Comparison of ENCODE assay signal across 8 mouse cellular contexts in the genomic region with DNA sequence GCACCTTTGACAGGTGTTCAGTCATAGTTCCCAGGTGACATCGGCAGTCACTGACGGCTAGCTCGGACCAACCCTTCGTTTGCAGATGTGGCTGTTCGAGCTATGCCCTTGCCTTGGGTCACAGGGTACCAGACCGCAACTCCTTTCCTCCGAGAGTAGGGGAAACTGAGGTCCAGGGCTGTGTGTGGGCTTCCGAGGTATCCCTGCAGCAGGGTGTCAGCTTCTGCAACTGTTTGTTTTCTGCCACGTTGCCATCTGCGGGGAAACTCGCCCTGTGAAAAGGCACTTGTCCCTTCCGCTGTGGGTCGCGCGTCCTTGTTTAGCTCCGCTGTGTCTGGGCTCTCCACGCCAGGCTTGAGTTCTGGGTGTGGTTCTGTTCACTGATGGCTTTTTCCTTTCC. TPM values are rescaled to one million over a fixed set of nuclear protein-coding genes. Genes with fewer than 3 reads are reported as not detected.
DNase-seq lines count a peak whose midpoint lies in the region; ATAC-seq and TF ChIP-seq lines count a peak whose summit lies in the region.

No protein-coding gene starts in this region.

- TF ChIP-seq CTCF in liver, postnatal 0 days (IDR thresholded peaks at IDR 0.05; ENCODE audit: low read depth) = no peak
- TF ChIP-seq CTCF in olfactory bulb, adult 2 months (IDR thresholded peaks at IDR 0.05; ENCODE audit: insufficient read depth, low read depth, low read length) = no peak

- ATAC-seq in intestine, embryonic 14.5 days (replicated peaks; ENCODE audit: low FRiP score, low TSS enrichment, low read depth) = no peak
- peak; percentile 41 for ATAC-seq in liver, postnatal 0 days

- H3K4me2 ChIP-seq in intestine, embryonic 14.5 days (ENCODE audit: low read length) = peak overlapping the region; percentile 95
- peak overlapping the region; percentile 94 for H3K4me2 ChIP-seq in liver, postnatal 0 days (ENCODE audit: low read depth, low read length)

- no peaks in the 10 kb centered on the region for H3K36me3 ChIP-seq in forebrain, embryonic 10.5 days (replicated peaks)
- no peaks in the 10 kb centered on the region for H3K36me3 ChIP-seq in intestine, embryonic 14.5 days (ENCODE audit: control insufficient read depth, insufficient read depth, low read length)
- no peaks in the 10 kb centered on the region for H3K36me3 ChIP-seq in liver, postnatal 0 days (replicated peaks; ENCODE audit: insufficient read depth, low read length)

- peaks cover 20% of the 10 kb centered on the region for H3K4me1 ChIP-seq in forebrain, embryonic 10.5 days
- H3K4me1 ChIP-seq in intestine, embryonic 14.5 days (replicated peaks; ENCODE audit: control insufficient read depth, insufficient read depth, low read length) = peaks cover 6% of the 10 kb centered on the region; the same call in 1 of the 2 replicates
- peaks cover 39% of the 10 kb centered on the region for H3K4me1 ChIP-seq in liver, postnatal 0 days (ENCODE audit: insufficient read depth)
- peaks cover 7% of the 10 kb centered on the region; the same call in 1 of the 2 replicates for H3K4me1 ChIP-seq in olfactory bulb, adult 2 months (ENCODE audit: control insufficient read depth, insufficient read depth, low read length)

- H3K9me3 ChIP-seq in forebrain, embryonic 10.5 days = no peaks in the 10 kb centered on the region
- no peaks in the 10 kb centered on the region for H3K9me3 ChIP-seq in intestine, embryonic 14.5 days (ENCODE audit: control insufficient read depth, low read length)
- H3K9me3 ChIP-seq in liver, postnatal 0 days (ENCODE audit: low read length) = no peaks in the 10 kb centered on the region

- 14% methylated on average over 17 of the region's 17 CpGs for WGBS in forebrain, embryonic 10.5 days
- 9% methylated on average over 17 of the region's 17 CpGs for WGBS in intestine, embryonic 14.5 days
- under 1% methylated on average over 17 of the region's 17 CpGs for WGBS in liver, postnatal 0 days (ENCODE audit: insufficient replicate concordance)
- under 1% methylated on average over 17 of the region's 17 CpGs for WGBS in olfactory bulb, adult 2 months

- no peaks in the 10 kb centered on the region for H3K27me3 ChIP-seq in forebrain, embryonic 10.5 days (ENCODE audit: poor library complexity, severe bottlenecking)
- 0 out of 2 replicates have a peak, but pooled peaks cover 3% of the 10 kb centered on the region for H3K27me3 ChIP-seq in intestine, embryonic 14.5 days (replicated peaks; ENCODE audit: control insufficient read depth, insufficient read depth, low read length)
- H3K27me3 ChIP-seq in liver, postnatal 0 days (ENCODE audit: insufficient read depth, low read length) = no peaks in the 10 kb centered on the region

- no peak for TF ChIP-seq EP300 in liver, postnatal 0 days (IDR thresholded peaks at IDR 0.05; ENCODE audit: low read depth)

- peak overlapping the region; percentile 66 for H3K9ac ChIP-seq in intestine, embryonic 14.5 days (ENCODE audit: low read length)
- peak overlapping the region; percentile 77 for H3K9ac ChIP-seq in liver, postnatal 0 days (replicated peaks)

- DNase-seq in cerebellum, adult 11 months = peak; percentile 30
- no peak for DNase-seq in cerebellum, adult 9-11 months
- peak; percentile 27 for DNase-seq in urinary bladder, postnatal 14 days (ENCODE audit: low spot score)
- DNase-seq in urinary bladder, postnatal 4 days (ENCODE audit: low spot score in 2 of 2) = no peak
- no peak for DNase-seq in forebrain, embryonic 10.5 days (ENCODE audit: extremely low spot score, low spot score)
- DNase-seq in intestine, embryonic 14.5 days (ENCODE audit: low spot score) = no peak
- no peak for DNase-seq in liver, postnatal 0 days

- no peak for TF ChIP-seq POLR2A in olfactory bulb, adult 2 months (IDR thresholded peaks at IDR 0.05; ENCODE audit: insufficient read depth, low read depth, low read length)

- peak overlapping the region; percentile 92 for H3K4me3 ChIP-seq in forebrain, embryonic 10.5 days
- peak overlapping the region; percentile 77 for H3K4me3 ChIP-seq in intestine, embryonic 14.5 days (ENCODE audit: low read depth, low read length)
- H3K4me3 ChIP-seq in liver, postnatal 0 days (ENCODE audit: low read depth, low read length) = peak overlapping the region; percentile 78
- H3K4me3 ChIP-seq in olfactory bulb, adult 2 months (ENCODE audit: insufficient read depth, low read depth, low read length) = peak overlapping the region; percentile 84

- H3K27ac ChIP-seq in forebrain, embryonic 10.5 days = peak overlapping the region; percentile 86
- H3K27ac ChIP-seq in intestine, embryonic 14.5 days (ENCODE audit: low read depth) = no peak overlapping the region
- no peak overlapping the region for H3K27ac ChIP-seq in liver, postnatal 0 days (ENCODE audit: low read depth)
- H3K27ac ChIP-seq in olfactory bulb, adult 2 months (ENCODE audit: insufficient read depth, low read depth, low read length) = 0 out of 2 replicates have a peak overlapping the region, but pooled peaks have one; percentile 9

RNA-seq across cellular contexts. Expression of gene Slc36a1, which starts 0.5 kb away (rescaled TPM):
- 1.1 and 1.4 TPM in 2 replicates for polyA plus RNA-seq in forebrain, embryonic 10.5 days (2016; fragmentation: Nextera tagmentation; extraction: Ambion mirVana)
- polyA plus RNA-seq in intestine, embryonic 14.5 days (2014; fragmentation: Nextera tagmentation; extraction: Ambion mirVana) = 2.6 and 2.9 TPM in 2 replicates
- polyA plus RNA-seq in liver, postnatal 0 days (2015; fragmentation: Nextera tagmentation; extraction: Ambion mirVana) = 1.0 and 1.7 TPM in 2 replicates
- polyA plus RNA-seq in olfactory bulb, adult 2 months (2012; ENCODE audit: insufficient read depth, insufficient read length, low replicate concordance, missing spikeins) = not detected in 2 replicates

RNA-seq across cellular contexts. Expression of gene Slc36a2, which starts 19.7 kb away (rescaled TPM):
- 0.21 and 0.46 TPM in 2 replicates for polyA plus RNA-seq in forebrain, embryonic 10.5 days (2016; fragmentation: Nextera tagmentation; extraction: Ambion mirVana)
- polyA plus RNA-seq in intestine, embryonic 14.5 days (2014; fragmentation: Nextera tagmentation; extraction: Ambion mirVana) = 0.09 TPM in 2 replicates
- 5.7 and 6.7 TPM in 2 replicates for polyA plus RNA-seq in liver, postnatal 0 days (2015; fragmentation: Nextera tagmentation; extraction: Ambion mirVana)
- not detected in 2 replicates for polyA plus RNA-seq in olfactory bulb, adult 2 months (2012; ENCODE audit: insufficient read depth, insufficient read length, low replicate concordance, missing spikeins)

RNA-seq across cellular contexts. Expression of gene Slc36a3, which starts 53.1 kb away (rescaled TPM):
- polyA plus RNA-seq in forebrain, embryonic 10.5 days (2016; fragmentation: Nextera tagmentation; extraction: Ambion mirVana) = not detected in 2 replicates
- not detected in 2 replicates for polyA plus RNA-seq in intestine, embryonic 14.5 days (2014; fragmentation: Nextera tagmentation; extraction: Ambion mirVana)
- polyA plus RNA-seq in liver, postnatal 0 days (2015; fragmentation: Nextera tagmentation; extraction: Ambion mirVana) = not detected in 2 replicates
- polyA plus RNA-seq in olfactory bulb, adult 2 months (2012; ENCODE audit: insufficient read depth, insufficient read length, low replicate concordance, missing spikeins) = not detected in 2 replicates

Comparison
In these comparisons a context has a peak if more than half of its experiments do, and no peak if none do; other contexts are left out.
1. DNase-seq: peak in cerebellum, adult 11 months (single experiment) and urinary bladder, postnatal 14 days (single experiment); none in cerebellum, adult 9-11 months (single experiment), urinary bladder, postnatal 4 days (0 of 2), forebrain, embryonic 10.5 days (single experiment), intestine, embryonic 14.5 days (single experiment) and liver, postnatal 0 days (single experiment).
2. H3K27ac ChIP-seq: peak in forebrain, embryonic 10.5 days (single experiment) and olfactory bulb, adult 2 months (single experiment); none in intestine, embryonic 14.5 days (single experiment) and liver, postnatal 0 days (single experiment).
3. Peak in every context shown above with its lines, with median percentiles within 50 percentile points of each other: H3K4me3 ChIP-seq.